Mouse (Mus musculus) ES-E14 (cell line): Measurements from ENCODE around the gene Slc44a2.

Experiments
- HCFC1 ChIP-seq: IDR thresholded peaks from 2 replicates; pipeline ENCODE4 v1.6.1; 2012; ENCODE audit warnings: low read length, inconsistent platforms, borderline replicate concordance; ENCODE audit not compliant: insufficient read depth
- MAFK ChIP-seq: IDR thresholded peaks from 2 replicates; pipeline ENCODE4 v1.6.1; 2014; ENCODE audit warnings: mild to moderate bottlenecking, low read depth, low read length, inconsistent platforms; ENCODE audit not compliant: insufficient read depth
- ZC3H11A ChIP-seq: IDR thresholded peaks from 2 replicates; pipeline ENCODE4 v1.6.1; 2012; ENCODE audit warnings: low read depth, mild to moderate bottlenecking, inconsistent platforms, low read length, borderline replicate concordance

GRCm38 (mm10) chr9:21367357-21368111 is 47.0 kb downstream of the Slc44a2 start, which contains the start of gene Ilf3:
- TF ChIP-seq MAFK (0 out of 2 replicates have a peak, but pooled peaks have one; percentile 40), ZC3H11A (no peak), HCFC1 (peak; percentile 64; the same call in 1 of the 2 replicates)
